Mouse (Mus musculus): Measurements from ENCODE around the gene Eras. TPM values are rescaled to one million over a fixed set of nuclear protein-coding genes. Genes with fewer than 3 reads are reported as not detected.
A peak's percentile ranks its signal among the peaks of the same experiment; 100 is the strongest.

Eras gene
- not detected in 2 replicates for total RNA-seq (2017)

GRCm38 (mm10) chrX:7928270-7928790 is at the start of gene Eras:
TSS of gene Eras (minus strand) at chrX:7928607.
- ATAC-seq (ENCODE audit: extremely low read depth, insufficient number of reproducible peaks, low FRiP score, poor library complexity, severe bottlenecking): no peak

GRCm38 (mm10) chrX:7977892-7978291 is 49.5 kb upstream of the Eras start, which contains the start of gene Gata1:
TSS of gene Gata1 (minus strand) at chrX:7978071.
- no peak for ATAC-seq (ENCODE audit: extremely low read depth, insufficient number of reproducible peaks, low FRiP score, poor library complexity, severe bottlenecking)

- no peak for ATAC-seq (ENCODE audit: extremely low read depth, insufficient number of reproducible peaks, low FRiP score, poor library complexity, severe bottlenecking)
Measured at GRCm38 (mm10) chrX:7971292-7971691, 42.9 kb upstream of the Eras start.

- no peak for ATAC-seq (ENCODE audit: extremely low read depth, insufficient number of reproducible peaks, low FRiP score, poor library complexity, severe bottlenecking)
Measured at GRCm38 (mm10) chrX:7968899-7969298, 40.5 kb upstream of the Eras start.

GRCm38 (mm10) chrX:7968226-7968625 is 39.8 kb upstream of the Eras start:
- ATAC-seq (ENCODE audit: extremely low read depth, insufficient number of reproducible peaks, low FRiP score, poor library complexity, severe bottlenecking): no peak

- ATAC-seq (ENCODE audit: extremely low read depth, insufficient number of reproducible peaks, low FRiP score, poor library complexity, severe bottlenecking): no peak
Measured at GRCm38 (mm10) chrX:7967596-7968201, 39.3 kb upstream of the Eras start.

DNA sequence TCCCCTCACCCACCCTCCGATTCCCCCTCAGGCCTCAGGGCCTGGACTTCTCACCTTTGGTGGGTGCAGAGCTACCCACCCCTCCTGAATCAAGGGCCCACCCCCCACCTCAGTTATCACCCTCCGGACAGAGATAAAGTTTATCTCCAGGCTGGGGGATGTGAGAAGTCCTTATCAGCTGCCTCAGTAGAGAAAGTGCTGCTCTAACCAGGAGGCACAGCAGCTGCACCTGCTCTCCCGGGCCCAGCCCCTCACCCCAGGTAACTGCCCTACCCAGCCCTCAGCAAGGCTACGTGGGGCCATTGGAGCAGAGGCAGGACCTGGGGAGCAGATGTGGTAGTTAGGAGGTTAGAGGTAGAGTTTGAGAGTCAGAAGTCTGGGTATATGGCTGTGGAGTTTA is 37.8 kb upstream of the Eras start:
- no peak for ATAC-seq (ENCODE audit: extremely low read depth, insufficient number of reproducible peaks, low FRiP score, poor library complexity, severe bottlenecking)

DNA sequence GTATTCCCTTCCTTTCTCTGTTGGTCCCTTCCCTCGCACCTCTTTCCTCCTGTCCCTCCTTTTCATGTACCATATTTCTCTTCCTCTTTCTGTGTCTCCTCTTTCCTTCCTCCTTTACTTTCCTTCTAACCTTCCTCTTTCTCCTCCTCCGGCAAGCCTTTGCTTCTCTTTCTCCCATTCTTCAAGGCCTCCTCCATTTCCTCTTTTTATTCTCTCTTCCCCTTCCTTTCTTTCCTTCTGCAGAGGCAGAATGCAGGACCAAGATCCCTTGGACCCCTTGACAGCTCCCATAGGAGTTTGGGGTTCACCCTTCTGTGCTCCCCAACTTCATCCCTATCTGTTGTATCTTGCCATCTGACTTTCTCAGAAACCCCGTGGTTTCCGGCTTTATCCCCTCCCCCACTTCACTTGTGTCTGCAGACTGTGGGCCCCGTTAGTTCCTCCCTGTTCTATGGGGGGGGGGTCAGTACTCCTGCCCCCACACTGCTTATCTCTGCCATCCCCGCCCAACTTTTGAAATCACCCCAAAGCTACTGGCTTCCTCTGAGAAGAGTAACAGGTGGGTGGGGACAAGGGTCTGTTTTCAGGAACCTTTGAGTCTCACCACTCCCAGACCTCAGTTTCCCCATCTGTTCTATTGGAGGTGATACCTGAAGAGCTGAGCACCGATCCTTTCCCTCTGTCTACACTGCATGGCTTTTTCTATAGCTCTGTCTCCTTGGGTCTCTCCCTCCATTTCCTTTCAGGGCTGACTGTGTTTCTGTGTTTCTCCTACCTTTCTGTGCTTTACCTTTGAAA is 35.6 kb upstream of the Eras start:
- no peak for ATAC-seq (ENCODE audit: extremely low read depth, insufficient number of reproducible peaks, low FRiP score, poor library complexity, severe bottlenecking)

- ATAC-seq (ENCODE audit: extremely low read depth, insufficient number of reproducible peaks, low FRiP score, poor library complexity, severe bottlenecking): no peak
Measured at GRCm38 (mm10) chrX:7958868-7959267, 30.5 kb upstream of the Eras start.

DNA sequence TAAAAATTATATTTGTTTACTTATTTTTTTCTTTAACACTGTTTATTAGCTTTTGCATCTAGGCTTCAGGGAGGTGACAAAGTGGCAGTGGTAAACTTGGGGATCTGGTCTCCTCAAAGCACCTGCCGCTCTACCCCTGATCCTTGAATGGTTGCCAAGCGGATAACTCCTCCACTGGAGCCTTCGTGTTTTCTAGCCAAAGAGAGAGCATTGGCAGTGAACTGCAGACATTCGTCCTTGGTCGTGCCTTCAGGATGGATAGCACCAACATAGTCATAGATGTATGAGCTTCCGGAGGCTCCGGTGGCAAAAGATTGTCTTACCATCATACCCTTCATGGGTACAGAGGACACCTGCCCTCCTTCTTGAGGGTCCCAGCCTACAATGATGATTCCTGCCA is 21.7 kb upstream of the Eras start:
- no peak for ATAC-seq (ENCODE audit: extremely low read depth, insufficient number of reproducible peaks, low FRiP score, poor library complexity, severe bottlenecking)

GRCm38 (mm10) chrX:7947900-7948492 is 19.6 kb upstream of the Eras start:
- ATAC-seq (ENCODE audit: extremely low read depth, insufficient number of reproducible peaks, low FRiP score, poor library complexity, severe bottlenecking): peak; percentile 93

DNA sequence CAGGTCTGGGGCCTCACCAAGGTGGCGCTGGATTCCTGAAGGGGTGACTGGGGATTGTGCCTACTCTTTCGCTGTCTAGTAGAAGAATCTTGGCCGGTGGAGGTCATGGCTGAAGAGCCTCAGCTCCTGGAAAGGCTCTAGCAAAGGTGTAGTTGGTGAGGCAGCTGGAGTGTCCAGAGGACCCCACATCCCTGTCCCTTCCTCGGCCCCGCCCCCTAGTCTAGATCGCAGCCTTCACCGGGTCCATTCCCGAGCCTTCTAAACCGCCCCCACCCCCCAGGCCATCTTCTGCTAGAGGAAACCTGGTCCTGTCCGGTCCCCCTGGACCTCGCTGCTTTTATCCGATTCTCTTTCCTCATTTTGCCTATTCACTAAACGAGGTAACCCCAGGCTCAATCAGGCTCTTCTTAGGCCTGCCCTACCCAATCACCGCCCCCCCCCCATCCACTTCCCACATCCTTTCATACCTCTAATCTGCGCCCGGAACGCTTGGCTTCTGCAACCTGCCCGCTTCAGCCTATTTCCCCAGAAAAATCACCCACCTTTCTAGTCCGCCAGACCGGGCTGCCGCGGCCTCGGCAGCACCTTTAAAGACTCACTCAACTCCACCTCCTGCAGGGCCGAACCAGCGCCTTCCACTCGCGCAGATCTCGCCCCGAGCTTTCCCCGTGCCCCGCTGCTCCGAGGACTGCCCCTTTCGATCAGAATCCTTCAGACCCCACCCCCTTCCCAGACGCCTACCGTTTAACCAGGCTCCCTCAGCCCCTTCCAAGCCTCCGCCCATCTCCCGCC is 18.9 kb upstream of the Eras start, which contains the start of gene Hdac6:
Hdac6 (minus strand) TSS at position 782 of the 792 bp plus-strand sequence.
- no peak for ATAC-seq (ENCODE audit: extremely low read depth, insufficient number of reproducible peaks, low FRiP score, poor library complexity, severe bottlenecking)

- no peak for ATAC-seq (ENCODE audit: extremely low read depth, insufficient number of reproducible peaks, low FRiP score, poor library complexity, severe bottlenecking)
Measured at GRCm38 (mm10) chrX:7945618-7946017, 17.2 kb upstream of the Eras start.

DNA sequence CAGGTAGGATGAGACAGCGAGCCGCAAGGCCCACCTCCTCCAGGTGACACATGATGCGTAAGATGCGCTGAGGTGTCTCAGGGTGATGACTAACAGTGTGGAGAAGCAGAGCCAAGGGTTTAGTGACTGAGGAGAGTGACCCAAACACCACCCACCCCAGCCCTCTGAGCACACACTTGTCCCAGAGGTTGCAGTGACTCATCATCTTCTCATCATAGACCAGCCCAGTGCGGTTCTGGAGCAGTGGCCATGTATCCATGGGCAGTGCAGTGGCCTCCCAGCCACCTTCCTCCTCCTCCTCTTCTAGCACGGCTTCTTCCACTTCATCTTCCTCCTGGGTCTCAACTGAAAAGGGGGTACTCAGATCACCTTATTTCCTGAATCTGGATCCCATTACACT is 9.3 kb upstream of the Eras start:
- no peak for ATAC-seq (ENCODE audit: extremely low read depth, insufficient number of reproducible peaks, low FRiP score, poor library complexity, severe bottlenecking)

DNA sequence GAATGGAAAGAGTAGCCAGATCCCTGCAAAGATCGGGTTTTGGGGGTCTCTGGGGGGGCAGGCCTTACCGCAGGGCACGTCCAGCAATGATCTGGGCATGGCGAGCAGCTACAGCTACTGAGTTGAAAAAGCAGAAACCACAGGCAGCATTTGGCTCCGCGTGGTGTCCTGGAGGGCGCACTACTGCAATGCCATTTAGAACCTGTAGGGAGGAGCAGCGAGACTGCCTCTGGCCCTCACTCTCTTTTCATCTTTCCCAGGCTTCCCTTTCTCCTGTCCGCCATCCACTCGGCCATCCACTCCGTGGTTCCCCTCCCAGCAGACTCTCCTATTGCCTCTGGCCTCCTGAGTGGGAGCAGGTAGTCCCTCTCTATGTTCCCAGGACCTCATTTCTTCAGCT is 8.5 kb upstream of the Eras start:
- no peak for ATAC-seq (ENCODE audit: extremely low read depth, insufficient number of reproducible peaks, low FRiP score, poor library complexity, severe bottlenecking)

DNA sequence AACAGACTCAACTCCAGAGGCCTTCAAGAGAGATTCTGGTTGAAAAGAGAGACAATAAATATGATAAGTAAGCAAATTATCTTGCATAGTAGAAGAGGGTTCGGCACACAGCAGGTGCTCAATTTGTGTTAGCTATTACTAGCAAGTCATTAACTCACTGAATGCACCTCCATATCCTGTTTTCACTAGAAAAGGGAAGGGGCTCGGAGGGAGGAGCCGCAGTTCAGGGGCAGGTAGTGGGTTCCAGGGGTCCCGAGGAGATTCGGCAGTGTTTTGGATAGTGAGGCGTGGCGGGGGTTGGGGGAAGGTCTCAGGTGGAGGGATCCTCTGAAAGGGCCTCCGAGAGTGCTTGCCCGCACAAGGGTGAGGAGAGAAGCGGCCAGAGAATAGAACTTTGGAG is 1.3 kb downstream of the Eras start:
- no peak for ATAC-seq (ENCODE audit: extremely low read depth, insufficient number of reproducible peaks, low FRiP score, poor library complexity, severe bottlenecking)

- ATAC-seq (ENCODE audit: extremely low read depth, insufficient number of reproducible peaks, low FRiP score, poor library complexity, severe bottlenecking): no peak
Measured at GRCm38 (mm10) chrX:7926266-7926665, 2.1 kb downstream of the Eras start.

DNA sequence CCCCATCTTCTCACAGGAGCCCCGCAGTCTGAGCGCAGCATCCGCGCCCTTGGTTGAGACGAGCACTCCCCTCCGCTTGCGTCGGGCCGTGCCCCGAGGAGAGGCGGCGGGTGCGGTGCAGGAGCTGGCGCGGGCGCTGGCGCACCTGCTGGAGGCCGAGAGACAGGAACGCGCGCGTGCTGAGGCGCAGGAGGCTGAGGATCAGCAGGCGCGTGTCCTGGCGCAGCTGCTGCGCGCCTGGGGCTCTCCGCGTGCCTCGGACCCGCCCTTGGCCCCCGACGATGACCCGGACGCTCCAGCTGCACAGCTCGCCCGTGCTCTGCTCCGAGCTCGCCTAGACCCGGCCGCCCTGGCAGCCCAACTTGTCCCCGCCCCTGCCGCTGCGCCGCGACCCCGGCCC is 6.4 kb downstream of the Eras start:
- ATAC-seq (ENCODE audit: extremely low read depth, insufficient number of reproducible peaks, low FRiP score, poor library complexity, severe bottlenecking): no peak

Measured in neutrophil, adult 5-6 weeks (primary cell).